Mouse (Mus musculus): ENCODE data around the gene Npas3. TPM values are rescaled to one million over a fixed set of nuclear protein-coding genes. Genes with fewer than 3 reads are reported as not detected.

The Npas3 gene
- polyA plus RNA-seq, 1 experiment: 0.11 TPM

- DNase-seq (ENCODE audit: low spot score): peak; percentile 34
These were observed 812.3 kb downstream of the Npas3 start for GRCm38 (mm10) chr12:54060732-54061131.

- DNase-seq (ENCODE audit: low spot score): no peak
These were observed 812.7 kb downstream of the Npas3 start for GRCm38 (mm10) chr12:54061168-54061567.

GRCm38 (mm10) chr12:54064986-54065385 is 816.5 kb downstream of the Npas3 start:
- no peak for DNase-seq (ENCODE audit: low spot score)

GRCm38 (mm10) chr12:54065607-54066006 is 817.1 kb downstream of the Npas3 start:
- DNase-seq (ENCODE audit: low spot score): no peak

- no peak for DNase-seq (ENCODE audit: low spot score)
These were observed 818.9 kb downstream of the Npas3 start for GRCm38 (mm10) chr12:54067419-54067818.

GRCm38 (mm10) chr12:54067886-54068756 is 819.6 kb downstream of the Npas3 start:
- DNase-seq (ENCODE audit: low spot score): peak; percentile 24

- no peak for DNase-seq (ENCODE audit: low spot score)
These were observed 820.3 kb downstream of the Npas3 start for GRCm38 (mm10) chr12:54068757-54069146.

- no peak for DNase-seq (ENCODE audit: low spot score)
These were observed 825.5 kb downstream of the Npas3 start for GRCm38 (mm10) chr12:54074012-54074411.

- no peak for DNase-seq (ENCODE audit: low spot score)
These were observed 832.5 kb downstream of the Npas3 start for GRCm38 (mm10) chr12:54080996-54081395.

GRCm38 (mm10) chr12:54093729-54094128 is 845.3 kb downstream of the Npas3 start:
- no peak for DNase-seq (ENCODE audit: low spot score)

GRCm38 (mm10) chr12:54096492-54096891 is 848.0 kb downstream of the Npas3 start:
- DNase-seq (ENCODE audit: low spot score): no peak

GRCm38 (mm10) chr12:54098136-54098535 is 849.7 kb downstream of the Npas3 start:
- no peak for DNase-seq (ENCODE audit: low spot score)

GRCm38 (mm10) chr12:54098785-54099184 is 850.3 kb downstream of the Npas3 start:
- DNase-seq (ENCODE audit: low spot score): peak; percentile 62

GRCm38 (mm10) chr12:54099458-54099857 is 851.0 kb downstream of the Npas3 start:
- no peak for DNase-seq (ENCODE audit: low spot score)

- no peak for DNase-seq (ENCODE audit: low spot score)
These were observed 852.9 kb downstream of the Npas3 start for GRCm38 (mm10) chr12:54101307-54101870.

GRCm38 (mm10) chr12:54102500-54102899 is 854.0 kb downstream of the Npas3 start:
- no peak for DNase-seq (ENCODE audit: low spot score)

GRCm38 (mm10) chr12:54105531-54105930 is 857.1 kb downstream of the Npas3 start:
- DNase-seq (ENCODE audit: low spot score): no peak

- DNase-seq (ENCODE audit: low spot score): no peak
These were observed 857.5 kb downstream of the Npas3 start for GRCm38 (mm10) chr12:54105946-54106345.

GRCm38 (mm10) chr12:54110342-54110741 is 861.9 kb downstream of the Npas3 start:
- DNase-seq (ENCODE audit: low spot score): no peak

- DNase-seq (ENCODE audit: low spot score): no peak
These were observed 862.5 kb downstream of the Npas3 start for GRCm38 (mm10) chr12:54110930-54111329.

GRCm38 (mm10) chr12:54120386-54120785 is 871.9 kb downstream of the Npas3 start:
- no peak for DNase-seq (ENCODE audit: low spot score)

- no peak for DNase-seq (ENCODE audit: low spot score)
These were observed 872.8 kb downstream of the Npas3 start for GRCm38 (mm10) chr12:54121286-54121685.
